Mouse (Mus musculus) heart, postnatal 0 days (tissue): ENCODE results near the gene Rfxank. TPM values are rescaled to one million over a fixed set of nuclear protein-coding genes. Genes with fewer than 3 reads are reported as not detected.

Experiments
- ATAC-seq: fragments of 200-750 bp; cut with Nextera tagmentation; 2 replicates; pipeline ENCODE4 v1.8.0; 2017; ENCODE audit warnings: low read depth, moderate number of reproducible peaks, moderate library complexity; ENCODE audit not compliant: insufficient read depth
- DNase-seq: peaks from one replicate; pipeline ENCODE4 v3.0.0-alpha.2; 2016; ENCODE audit warnings: low spot score
- H3K27ac ChIP-seq: fragments of 300-500 bp; sonication (generic); 2 replicates; pipeline ENCODE4 v1.5.1; 2014; ENCODE audit warnings: low read depth, mild to moderate bottlenecking
- H3K27me3 ChIP-seq: fragments of 300-500 bp; sonication (generic); 2 replicates; pipeline ENCODE4 v1.6.1; 2014; ENCODE audit warnings: low read length, mixed read lengths; ENCODE audit not compliant: control insufficient read depth, insufficient read depth
- H3K36me3 ChIP-seq: fragments of 300-500 bp; sonication (generic); replicated peaks from 2 replicates; pipeline ENCODE4 v1.6.1; 2014; ENCODE audit warnings: low read length, mixed read lengths; ENCODE audit not compliant: control insufficient read depth, insufficient read depth
- H3K4me1 ChIP-seq: fragments of 300-500 bp; sonication (generic); 2 replicates; pipeline ENCODE4 v1.6.1; 2014; ENCODE audit warnings: antibody characterized with exemption; ENCODE audit not compliant: control insufficient read depth, insufficient read depth
- H3K4me2 ChIP-seq: fragments of 300-500 bp; sonication (generic); 2 replicates; pipeline ENCODE4 v1.6.1; 2014; ENCODE audit warnings: low read depth, mild to moderate bottlenecking, low read length, moderate library complexity
- H3K4me3 ChIP-seq: fragments of 300-500 bp; sonication (generic); 2 replicates; pipeline ENCODE4 v1.5.1; 2014; ENCODE audit warnings: low read depth, low read length
- H3K9ac ChIP-seq: fragments of 300-500 bp; sonication (generic); replicated peaks from 2 replicates; pipeline ENCODE4 v1.6.1; 2014; ENCODE audit warnings: low read depth, low read length, mixed read lengths
- H3K9me3 ChIP-seq: fragments of 300-500 bp; sonication (generic); replicated peaks from 2 replicates; pipeline ENCODE4 v1.6.1; 2016; ENCODE audit warnings: low read length; ENCODE audit not compliant: control insufficient read depth
- CTCF ChIP-seq: IDR thresholded peaks from 2 replicates; pipeline ENCODE4 v1.5.1; 2016; ENCODE audit warnings: antibody characterized with exemption, control low read depth, low read depth
- EP300 ChIP-seq: IDR thresholded peaks from 2 replicates; pipeline ENCODE4 v1.6.1; 2016; ENCODE audit warnings: antibody characterized with exemption, low read depth
- WGBS: fragments of 180-500 bp; shearing (Covaris S2); extraction: QIAGEN DNeasy Blood & Tissue Kit; methylation state at CpG from one replicate; pipeline ENCODE4 v1.1.7; 2014; 5-methylcytosine and 5-hydroxymethylcytosine counted together
- polyA plus RNA-seq: library from polyadenylated mRNA; unstranded; fragments of >200 nt; fragmentation: Nextera tagmentation; extraction: Ambion mirVana; gene quantifications from 2 replicates; pipeline ENCODE4 v1.2.1, GENCODE M21; 2015
- total RNA-seq: library from RNA; depleted of rRNA; stranded (reverse); fragments of >200 nt; gene quantifications from 2 replicates; pipeline ENCODE4 v1.2.3, GENCODE M21; 2014; ENCODE audit warnings: low replicate concordance

Rfxank gene
- total and polyA plus RNA-seq, 2 experiments from 2014 or later, result 22.5 to 48.4 TPM

- WGBS, result 78% methylated on average over 3 of the region's 3 CpGs
- Histone ChIP-seq H3K9ac (no peak overlapping the region), H3K4me2 (no peak overlapping the region), H3K4me1 (peaks cover 16% of the 10 kb centered on the region), H3K4me3 (no peak overlapping the region), H3K27ac (no peak overlapping the region), H3K9me3 (no peaks in the 10 kb centered on the region), H3K27me3 (peaks cover 5% of the 10 kb centered on the region; the same call in 1 of the 2 replicates), H3K36me3 (no peaks in the 10 kb centered on the region)
- ATAC-seq, result no peak
- DNase-seq, result no peak
- TF ChIP-seq EP300 (no peak), CTCF (no peak)
Observed at GRCm38 (mm10) chr8:70170748-70171147, 31.8 kb upstream of the Rfxank start.

- H3K4me3 ChIP-seq, result no peak overlapping the region
- no peak overlapping the region for H3K4me2 ChIP-seq
- no peaks in the 10 kb centered on the region for H3K9me3 ChIP-seq
- H3K9ac ChIP-seq, result no peak overlapping the region
- H3K27me3 ChIP-seq, result peaks cover 11% of the 10 kb centered on the region
- H3K4me1 ChIP-seq, result peaks cover 16% of the 10 kb centered on the region
- 68% methylated on average over 3 of the region's 3 CpGs for WGBS
- H3K36me3 ChIP-seq, result no peaks in the 10 kb centered on the region
- TF ChIP-seq EP300, result no peak
- no peak for TF ChIP-seq CTCF
- no peak overlapping the region for H3K27ac ChIP-seq
- ATAC-seq (no peak), DNase-seq (no peak)
Observed at GRCm38 (mm10) chr8:70170116-70170515, 31.2 kb upstream of the Rfxank start.

GRCm38 (mm10) chr8:70166504-70167110 is 27.7 kb upstream of the Rfxank start:
- peaks cover 13% of the 10 kb centered on the region for H3K27me3 ChIP-seq
- WGBS, result 2% methylated on average over 19 of the region's 21 CpGs
- no peak overlapping the region for H3K9ac ChIP-seq
- H3K9me3 ChIP-seq, result no peaks in the 10 kb centered on the region
- H3K27ac ChIP-seq, result no peak overlapping the region
- peak overlapping the region; percentile 50 for H3K4me2 ChIP-seq
- TF ChIP-seq EP300 (no peak), CTCF (peak; percentile 93)
- no peaks in the 10 kb centered on the region for H3K36me3 ChIP-seq
- DNase-seq (peak; percentile 69), ATAC-seq (peak; percentile 86)
- H3K4me1 ChIP-seq, result no peaks in the 10 kb centered on the region
- H3K4me3 ChIP-seq, result peak overlapping the region; percentile 18; the same call in 1 of the 2 replicates

- no peaks in the 10 kb centered on the region for H3K4me1 ChIP-seq
- no peaks in the 10 kb centered on the region for H3K36me3 ChIP-seq
- ATAC-seq, result no peak
- no peak overlapping the region for H3K4me3 ChIP-seq
- no peak for DNase-seq
- 77% methylated on average over 3 of the region's 3 CpGs for WGBS
- H3K27me3 ChIP-seq, result peaks cover 13% of the 10 kb centered on the region
- no peaks in the 10 kb centered on the region for H3K9me3 ChIP-seq
- H3K27ac ChIP-seq, result no peak overlapping the region
- no peak overlapping the region for H3K9ac ChIP-seq
- no peak for TF ChIP-seq CTCF
- no peak for TF ChIP-seq EP300
- H3K4me2 ChIP-seq, result no peak overlapping the region
Observed at GRCm38 (mm10) chr8:70163316-70163715, 24.4 kb upstream of the Rfxank start.

GRCm38 (mm10) chr8:70160015-70160414 is 21.1 kb upstream of the Rfxank start:
- H3K4me2 ChIP-seq, result no peak overlapping the region
- H3K4me3 ChIP-seq, result no peak overlapping the region
- DNase-seq (no peak), ATAC-seq (no peak)
- peaks cover 1% of the 10 kb centered on the region for H3K27me3 ChIP-seq
- 54% methylated on average over 13 of the region's 13 CpGs for WGBS
- no peaks in the 10 kb centered on the region for H3K4me1 ChIP-seq
- H3K27ac ChIP-seq, result no peak overlapping the region; the same call in 1 of the 2 replicates
- H3K36me3 ChIP-seq, result no peaks in the 10 kb centered on the region
- no peak for TF ChIP-seq EP300
- TF ChIP-seq CTCF, result no peak
- no peaks in the 10 kb centered on the region for H3K9me3 ChIP-seq
- H3K9ac ChIP-seq, result no peak overlapping the region

GRCm38 (mm10) chr8:70159211-70159610 is 20.3 kb upstream of the Rfxank start:
- Histone ChIP-seq H3K27me3 (no peaks in the 10 kb centered on the region), H3K27ac (no peak overlapping the region), H3K9me3 (no peaks in the 10 kb centered on the region), H3K9ac (no peak overlapping the region), H3K4me2 (no peak overlapping the region), H3K4me1 (no peaks in the 10 kb centered on the region), H3K36me3 (no peaks in the 10 kb centered on the region), H3K4me3 (no peak overlapping the region)
- ATAC-seq, result no peak
- no peak for TF ChIP-seq EP300
- no peak for TF ChIP-seq CTCF
- WGBS, result 88% methylated on average over 4 of the region's 4 CpGs
- DNase-seq, result no peak
